Mouse (Mus musculus) erythroblast, embryonic 14.5 days (primary cell): Measurements from ENCODE around the gene Ccr6.

Experiments used
- GATA1 ChIP-seq: IDR thresholded peaks from 2 replicates; pipeline ENCODE4 v1.6.1; 2012; ENCODE audit warnings: low read length, inconsistent platforms, mixed read lengths
- TAL1 ChIP-seq: IDR thresholded peaks from 3 replicates; pipeline ENCODE4 v1.6.1; 2012; ENCODE audit warnings: low read length, inconsistent platforms, mixed read lengths

GRCm38 (mm10) chr17:8284254-8284661 lies 48.4 kb downstream of the Ccr6 start:
- TF ChIP-seq TAL1 (no peak), GATA1 (no peak)
